Mouse (Mus musculus) ovary, postnatal 36 days (tissue): ENCODE measurements around the gene Sltm.
"Not testable (repeated sequence)": the region's sequence is repeated elsewhere in the genome, so short reads cannot be mapped to it uniquely, and the experiment has no call there.

Experiments
- DNase-seq: peaks from one replicate; pipeline ENCODE4 v3.0.0; 2022; ENCODE audit warnings: low spot score, mixed read lengths

Gene Sltm

GRCm38 (mm10) chr9:70551524-70551923 lies 9.0 kb downstream of the Sltm start:
- no peak for DNase-seq

GRCm38 (mm10) chr9:70552233-70552632 lies 9.7 kb downstream of the Sltm start:
- not testable (repeated sequence) for DNase-seq

GRCm38 (mm10) chr9:70555431-70555830 lies 12.9 kb downstream of the Sltm start:
- no peak for DNase-seq

- DNase-seq = no peak
These were observed 14.2 kb downstream of the Sltm start for GRCm38 (mm10) chr9:70556796-70557195.

GRCm38 (mm10) chr9:70562825-70563224 lies 20.3 kb downstream of the Sltm start:
- DNase-seq = no peak

- DNase-seq = no peak
These were observed 25.1 kb downstream of the Sltm start for GRCm38 (mm10) chr9:70567651-70568050.

- no peak for DNase-seq
These were observed 27.8 kb downstream of the Sltm start for GRCm38 (mm10) chr9:70570351-70570750.

- no peak for DNase-seq
These were observed 35.6 kb downstream of the Sltm start for GRCm38 (mm10) chr9:70578123-70578522.

GRCm38 (mm10) chr9:70580956-70581355 lies 38.4 kb downstream of the Sltm start:
- no peak for DNase-seq

GRCm38 (mm10) chr9:70584641-70585040 lies 42.1 kb downstream of the Sltm start:
- no peak for DNase-seq

- DNase-seq = no peak
These were observed 42.6 kb downstream of the Sltm start for GRCm38 (mm10) chr9:70585172-70585571.

GRCm38 (mm10) chr9:70587171-70587570 lies 44.6 kb downstream of the Sltm start:
- no peak for DNase-seq

GRCm38 (mm10) chr9:70590775-70591174 lies 48.2 kb downstream of the Sltm start:
- no peak for DNase-seq

- no peak for DNase-seq
These were observed 48.9 kb downstream of the Sltm start for GRCm38 (mm10) chr9:70591486-70591885.

GRCm38 (mm10) chr9:70598271-70598670 lies 55.7 kb downstream of the Sltm start:
- no peak for DNase-seq

GRCm38 (mm10) chr9:70602186-70602845 lies 59.8 kb downstream of the Sltm start:
- DNase-seq = no peak

GRCm38 (mm10) chr9:70611026-70611673 lies 68.6 kb downstream of the Sltm start:
- no peak for DNase-seq

GRCm38 (mm10) chr9:70629711-70630110 lies 87.2 kb downstream of the Sltm start:
- no peak for DNase-seq

- no peak for DNase-seq
These were observed 89.1 kb downstream of the Sltm start for GRCm38 (mm10) chr9:70631665-70632064.

- DNase-seq = no peak
These were observed 94.2 kb downstream of the Sltm start for GRCm38 (mm10) chr9:70636748-70637147.
